Mouse (Mus musculus): Measurements from ENCODE around the gene Lrriq4.
"Not testable (repeated sequence)": the region's sequence is repeated elsewhere in the genome, so short reads cannot be mapped to it uniquely, and the experiment has no call there.

The Lrriq4 gene

DNA sequence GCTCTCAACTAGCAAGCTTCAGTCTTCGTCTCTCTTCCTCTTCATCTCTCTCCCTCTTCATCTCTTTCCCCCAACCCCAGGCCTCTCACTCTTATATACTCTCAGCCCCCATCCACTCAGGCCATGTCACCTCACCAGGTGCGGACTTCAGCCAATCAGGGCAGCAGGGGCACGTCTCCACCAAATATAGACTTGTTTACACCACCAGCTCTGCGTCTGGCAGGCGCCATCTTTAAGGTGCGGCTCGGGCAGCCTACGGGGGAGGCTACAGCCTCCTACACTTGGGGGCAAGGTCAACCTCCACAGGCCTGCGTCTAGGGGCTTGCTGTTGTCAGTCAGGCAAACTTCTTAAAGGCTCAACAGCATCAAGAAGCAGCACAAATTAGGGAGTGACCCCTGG lies 14.2 kb downstream of the Lrriq4 start:
- in situ Hi-C loops (cut with MboI), result no loop called here

DNA sequence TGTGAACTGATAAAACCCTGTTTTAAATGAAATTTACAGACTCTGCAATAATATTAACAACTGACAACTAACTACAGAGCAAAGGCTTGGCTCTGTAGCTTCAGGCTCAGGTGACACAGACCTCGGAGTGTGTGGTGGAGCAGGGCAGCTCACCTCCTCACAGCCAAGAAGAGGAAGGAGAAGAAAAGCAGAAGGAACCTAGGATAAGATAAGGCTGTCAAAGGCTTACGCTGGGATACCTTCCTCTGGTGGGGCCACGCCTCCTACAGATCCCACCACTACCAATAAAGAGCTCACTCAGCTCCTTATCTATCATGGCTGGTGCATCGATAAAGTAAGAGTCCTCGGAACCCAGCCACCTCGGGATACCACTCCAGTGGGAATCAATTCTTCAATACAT lies 38.9 kb downstream of the Lrriq4 start:
- in situ Hi-C loops (cut with MboI), result no loop called here

DNA sequence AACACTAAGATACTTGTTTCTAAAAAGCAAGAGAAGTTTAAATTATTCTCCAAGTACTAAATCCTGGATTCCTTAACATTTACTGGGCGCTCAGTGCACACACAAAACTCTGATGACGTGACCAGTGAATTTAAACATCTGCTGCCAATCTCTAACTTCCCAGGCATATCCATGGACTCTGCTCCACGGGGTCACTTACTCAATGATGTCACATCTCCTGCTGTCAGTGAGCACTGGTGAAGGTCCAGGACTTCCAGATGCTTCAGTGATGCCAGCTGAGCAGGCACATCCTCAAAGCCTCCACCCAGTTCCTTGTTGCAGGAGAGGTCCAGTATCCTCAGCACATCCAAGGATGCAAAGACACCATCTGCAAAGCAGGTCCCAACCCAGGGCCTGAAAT lies 42.9 kb downstream of the Lrriq4 start:
- in situ Hi-C loops (cut with MboI), result no loop called here

DNA sequence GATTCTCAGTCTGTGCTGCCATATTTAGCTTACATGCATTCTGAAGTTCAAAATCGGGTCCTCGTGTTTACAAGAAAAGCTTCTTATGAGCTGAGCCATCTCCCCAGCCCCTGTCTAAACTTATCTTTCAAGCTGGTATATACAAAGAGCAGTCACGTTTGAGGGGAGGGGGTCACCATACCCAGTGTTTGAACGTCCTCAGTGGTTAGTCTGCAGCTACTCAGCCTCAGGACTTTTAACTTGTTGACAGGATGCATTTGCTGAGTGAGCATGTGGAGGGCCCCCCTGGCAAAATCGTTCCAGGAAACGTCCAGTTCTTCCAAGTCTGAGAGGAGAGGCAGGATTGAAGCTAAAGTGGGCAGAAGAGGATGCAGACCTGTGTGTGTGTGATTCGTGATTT lies 46.7 kb downstream of the Lrriq4 start:
- in situ Hi-C loops (cut with MboI), result no loop called here

- in situ Hi-C loops (cut with MboI), result no loop called here
These were observed 51.4 kb downstream of the Lrriq4 start for GRCm38 (mm10) chr3:30695661-30696060.

GRCm38 (mm10) chr3:30696346-30696745 lies 52.0 kb downstream of the Lrriq4 start:
- in situ Hi-C loops (cut with MboI), result no loop called here

DNA sequence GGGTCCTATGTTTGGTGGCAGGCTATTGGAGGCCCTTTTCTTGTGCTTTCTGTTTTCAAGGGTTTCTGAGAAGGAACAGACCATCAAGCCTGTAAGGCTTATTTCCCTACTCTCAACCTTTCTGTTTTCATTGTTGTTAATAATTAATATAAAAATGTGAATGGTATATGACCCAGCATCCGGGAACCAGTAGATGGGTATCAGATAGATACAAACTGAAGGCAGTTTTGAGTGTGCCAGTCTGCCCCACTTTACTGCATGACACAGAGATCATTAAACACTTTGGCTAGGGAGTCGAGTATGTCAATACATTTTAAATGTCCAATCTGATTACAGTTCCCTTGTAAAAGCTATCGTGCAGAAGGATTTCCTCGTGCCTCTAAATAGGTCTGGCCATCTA lies 53.6 kb downstream of the Lrriq4 start:
- in situ Hi-C loops (cut with MboI), result no loop called here

DNA sequence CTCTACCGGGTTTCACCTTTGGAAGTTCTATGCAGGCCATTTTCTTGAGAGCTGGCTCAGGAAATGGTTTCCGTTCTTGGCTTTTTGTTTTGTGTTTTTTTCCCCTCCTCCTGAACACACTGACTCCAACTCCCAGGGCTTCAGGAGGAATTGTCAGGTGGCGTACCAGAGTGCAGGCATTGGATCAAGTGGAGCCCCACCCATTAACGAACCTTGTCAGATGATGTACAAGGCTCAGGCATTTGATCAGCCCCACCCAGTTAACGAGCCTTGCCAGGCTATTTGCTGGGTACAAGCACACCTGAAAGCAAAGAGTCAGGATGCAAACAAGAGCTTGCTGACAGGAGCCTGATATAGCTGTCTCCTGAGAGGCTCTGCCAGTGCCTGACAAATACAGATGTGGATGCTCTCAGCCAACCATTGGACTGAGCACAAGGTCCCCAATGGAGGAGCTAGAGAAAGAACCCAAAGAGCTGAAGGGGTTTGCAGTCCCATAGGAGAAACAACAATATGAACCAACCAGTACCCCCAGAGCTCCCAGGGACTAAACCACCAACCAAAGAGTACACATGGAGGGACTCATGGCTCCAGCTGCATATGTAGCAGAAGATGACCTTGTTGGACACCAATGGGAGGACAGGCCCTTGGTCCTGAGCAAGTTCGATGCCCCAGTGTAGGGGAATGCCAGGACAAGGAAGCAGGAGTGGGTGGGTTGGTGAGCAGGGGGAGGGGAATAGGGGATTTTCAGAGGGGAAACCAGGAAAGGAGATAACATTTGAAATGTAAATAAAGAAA lies 55.6 kb downstream of the Lrriq4 start, which contains the start of gene Lrrc31:
Lrrc31 (minus strand) TSS at position 133 of the 795 bp plus-strand sequence.
- in situ Hi-C loops (cut with MboI), result not testable (repeated sequence)

DNA sequence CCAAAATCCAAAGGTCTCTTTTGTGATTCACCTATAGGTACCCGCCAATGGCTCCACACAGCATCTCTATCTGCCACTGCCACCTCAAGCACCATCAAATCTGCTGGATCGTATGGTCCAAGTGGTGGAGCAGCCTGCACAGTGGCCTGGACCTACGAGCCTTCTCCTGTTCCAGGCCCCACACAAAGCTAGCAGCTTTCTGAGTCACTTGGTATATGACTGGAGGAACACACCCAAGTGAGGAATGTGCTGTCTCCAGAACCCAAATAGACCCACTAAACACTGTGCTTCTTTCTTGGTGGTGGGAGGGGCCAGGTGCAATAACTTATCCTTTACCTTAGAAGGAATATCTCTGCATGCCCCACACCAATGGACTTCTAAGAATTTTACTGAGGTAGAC lies 61.7 kb downstream of the Lrriq4 start:
- in situ Hi-C loops (cut with MboI), result no loop called here

- in situ Hi-C loops (cut with MboI), result no loop called here
These were observed 62.4 kb downstream of the Lrriq4 start for GRCm38 (mm10) chr3:30706614-30707276.

GRCm38 (mm10) chr3:30710191-30710590 lies 65.9 kb downstream of the Lrriq4 start:
- in situ Hi-C loops (cut with MboI), result no loop called here

DNA sequence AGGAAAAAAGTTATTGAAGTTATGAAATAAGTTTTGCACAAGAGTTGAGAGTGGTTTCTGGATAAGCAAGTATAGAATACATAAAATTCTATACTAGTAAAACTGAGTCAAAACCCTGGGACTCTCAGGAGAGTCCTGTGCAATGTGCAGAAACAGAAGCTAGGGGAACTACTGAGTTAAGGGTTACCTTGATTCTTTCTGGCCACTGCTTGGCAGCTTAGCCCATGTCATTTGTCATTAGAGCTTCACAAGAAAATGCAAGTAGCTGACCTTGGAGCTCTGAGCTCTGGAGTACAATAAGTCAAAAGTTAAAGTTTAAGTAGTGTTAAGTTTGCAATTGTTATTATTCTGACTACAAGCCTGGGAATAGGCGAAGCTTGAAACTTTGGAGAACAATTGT lies 69.0 kb downstream of the Lrriq4 start:
- in situ Hi-C loops (cut with MboI), result no loop called here

GRCm38 (mm10) chr3:30718649-30719048 lies 74.3 kb downstream of the Lrriq4 start:
- in situ Hi-C loops (cut with MboI), result no loop called here
